Mouse (Mus musculus): ENCODE measurements at regions not wholly inside any gene's neighbourhood (a gene's known extent, or its start where the extent isn't known, plus 50 kb on each side); places are given as distances from the start of the nearest gene placed in this dataset.

DNA sequence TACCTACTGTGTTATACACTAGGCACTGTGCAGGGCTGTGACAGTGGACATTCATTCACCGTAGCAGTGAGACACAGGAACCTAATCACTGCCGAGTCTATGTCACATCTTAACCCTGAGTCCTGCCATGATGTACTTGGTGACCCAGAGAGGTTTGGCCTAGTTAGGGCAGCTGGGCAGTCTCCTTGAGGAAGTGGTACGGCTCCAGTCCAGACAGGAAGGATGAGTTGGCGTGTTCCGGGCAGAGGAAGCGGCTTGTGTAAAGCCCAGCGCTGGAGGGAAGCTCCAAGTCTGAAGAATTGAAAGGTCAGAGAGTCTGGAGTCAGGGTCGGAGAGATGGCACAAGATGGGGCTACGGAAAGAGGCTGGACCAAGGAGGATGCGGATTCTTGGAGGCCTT, 99.4 kb upstream of the Smim15 start:
- H3K27ac ChIP-seq (ENCODE audit: control insufficient read depth, low read depth, low read length) = no peak overlapping the region
- no peaks in the 10 kb centered on the region for H3K4me1 ChIP-seq (ENCODE audit: control insufficient read depth in 1 of 2, insufficient read depth in 2 of 2, low read length in 2 of 2)
- no peaks in the 10 kb centered on the region for H3K79me2 ChIP-seq (ENCODE audit: control insufficient read depth, insufficient read depth, low read length, poor library complexity)
- H3K9ac ChIP-seq (ENCODE audit: control insufficient read depth, low read depth, low read length, poor library complexity, severe bottlenecking) = no peak overlapping the region
- H3K9me3 ChIP-seq (replicated peaks; ENCODE audit: insufficient read depth, low read length) = no peaks in the 10 kb centered on the region
- no peak overlapping the region for H3K4me3 ChIP-seq (ENCODE audit: control insufficient read depth in 1 of 2, insufficient read depth in 1 of 2, low read depth in 2 of 2, low read length in 2 of 2)
- no peak for DNase-seq (ENCODE audit: low read depth, low spot score)
- H3K27me3 ChIP-seq (ENCODE audit: control insufficient read depth in 1 of 2, insufficient read depth in 2 of 2, low read length in 2 of 2) = peaks cover 6 to 8% of the 10 kb centered on the region in 2 experiments
- TF ChIP-seq RCOR1 (IDR thresholded peaks at IDR 0.05; ENCODE audit: low read depth, low read length) = no peak
- no peak for TF ChIP-seq MAX (IDR thresholded peaks at IDR 0.05; ENCODE audit: low read length)
- TF ChIP-seq MYC (IDR thresholded peaks at IDR 0.05; ENCODE audit: low read depth, low read length) = no peak
- no peak for TF ChIP-seq BHLHE40 (IDR thresholded peaks at IDR 0.05; ENCODE audit: borderline replicate concordance, low read depth, low read length)
- H3K36me3 ChIP-seq (ENCODE audit: control insufficient read depth in 1 of 2, insufficient read depth in 2 of 2, low read length in 2 of 2) = peaks cover 0 to 2% of the 10 kb centered on the region in 2 experiments; a peak in 2 of 4 replicates

DNA sequence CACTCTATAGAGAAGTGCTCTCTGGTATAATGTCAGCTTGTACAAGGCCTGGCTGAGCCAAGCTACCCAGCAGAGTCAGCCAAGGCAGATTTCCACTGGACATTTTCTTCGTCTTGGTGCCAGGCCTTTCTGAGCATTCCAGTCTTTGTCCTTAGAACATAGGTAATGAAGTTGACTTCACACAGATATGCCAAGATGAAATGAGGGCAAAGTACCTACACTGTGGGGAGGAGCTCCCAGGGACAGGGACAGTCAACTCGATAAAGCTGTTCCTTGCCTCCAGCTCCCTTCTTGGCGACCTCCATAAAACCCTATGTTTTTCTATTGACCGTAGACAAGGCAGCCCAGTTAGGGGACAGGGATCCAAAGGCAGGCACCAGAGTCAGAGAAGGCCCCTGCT, 101.3 kb upstream of the Smim15 start:
- Histone ChIP-seq H3K27ac (ENCODE audit: control insufficient read depth, low read depth, low read length) (no peak overlapping the region), H3K4me1 (ENCODE audit: control insufficient read depth in 1 of 2, insufficient read depth in 2 of 2, low read length in 2 of 2) (no peaks in the 10 kb centered on the region), H3K79me2 (ENCODE audit: control insufficient read depth, insufficient read depth, low read length, poor library complexity) (no peaks in the 10 kb centered on the region), H3K27me3 (ENCODE audit: control insufficient read depth in 1 of 2, insufficient read depth in 2 of 2, low read length in 2 of 2) (peaks cover 9 to 10% of the 10 kb centered on the region in 2 experiments), H3K9ac (ENCODE audit: control insufficient read depth, low read depth, low read length, poor library complexity, severe bottlenecking) (no peak overlapping the region), H3K4me3 (ENCODE audit: control insufficient read depth in 1 of 2, insufficient read depth in 1 of 2, low read depth in 2 of 2, low read length in 2 of 2) (no peak overlapping the region), H3K9me3 (replicated peaks; ENCODE audit: insufficient read depth, low read length) (no peaks in the 10 kb centered on the region), H3K36me3 (ENCODE audit: control insufficient read depth in 1 of 2, insufficient read depth in 2 of 2, low read length in 2 of 2) (peaks cover 0 to 2% of the 10 kb centered on the region in 2 experiments; a peak in 2 of 4 replicates)
- TF ChIP-seq POLR2AphosphoS2 (IDR thresholded peaks at IDR 0.05; ENCODE audit: low read length) (no peak), ZMIZ1 (IDR thresholded peaks at IDR 0.05; ENCODE audit: low read depth, low read length) (no peak), POLR2A (IDR thresholded peaks at IDR 0.05; ENCODE audit: control insufficient read depth in 1 of 2, insufficient read depth in 1 of 2, low read depth in 1 of 2, low read length in 2 of 2, poor library complexity in 1 of 2) (no peak), HCFC1 (IDR thresholded peaks at IDR 0.05; ENCODE audit: low read depth, low read length) (no peak), E2F4 (IDR thresholded peaks at IDR 0.05; ENCODE audit: borderline replicate concordance, low read depth, low read length) (no peak), MAFK (IDR thresholded peaks at IDR 0.05; ENCODE audit: borderline replicate concordance, low read depth, low read length) (no peak), ZNF384 (IDR thresholded peaks at IDR 0.05; ENCODE audit: low read depth, low read length) (no peak), MAX (IDR thresholded peaks at IDR 0.05; ENCODE audit: low read length) (no peak), SMC3 (IDR thresholded peaks at IDR 0.05; ENCODE audit: low read depth, low read length) (no peak), RCOR1 (IDR thresholded peaks at IDR 0.05; ENCODE audit: low read depth, low read length) (no peak), NRF1 (IDR thresholded peaks at IDR 0.05; ENCODE audit: insufficient read depth, low read depth, low read length, poor library complexity, severe bottlenecking) (no peak), ZC3H11A (IDR thresholded peaks at IDR 0.05; ENCODE audit: low read depth, low read length) (no peak), GATA1 (IDR thresholded peaks at IDR 0.05; ENCODE audit: low read depth, low read length) (no peak), CTCF (IDR thresholded peaks at IDR 0.05 in 2 of 3, conservative IDR thresholded peaks at IDR 0.05 in 1 of 3; ENCODE audit: control insufficient read depth in 1 of 3, insufficient read depth in 1 of 3, low read depth in 2 of 3, low read length in 3 of 3, poor library complexity in 1 of 3, severe bottlenecking in 1 of 3) (no peak), MYC (IDR thresholded peaks at IDR 0.05; ENCODE audit: low read depth, low read length) (no peak), MXI1 (IDR thresholded peaks at IDR 0.05; ENCODE audit: low read depth, low read length) (no peak), USF2 (IDR thresholded peaks at IDR 0.05; ENCODE audit: borderline replicate concordance in 1 of 2, insufficient read depth in 1 of 2, low read depth in 1 of 2, low read length in 2 of 2) (no peak)
- no peak for DNase-seq (ENCODE audit: low read depth, low spot score)
